Mouse (Mus musculus) heart, adult 18-20 months (tissue): ENCODE measurements at regions not wholly inside any gene's neighbourhood (a gene's known extent, or its start where the extent isn't known, plus 50 kb on each side); places are given as distances from the start of the nearest gene placed in this dataset.

ENCODE experiments used
- DNase-seq, 2 experiments: peaks; one replicate each; pipeline ENCODE4 v3.0.0; 2021 to 2022; ENCODE audit warnings: mixed read lengths in 1 of 2

- peak; percentile 43 to 67 for DNase-seq
Observed at GRCm38 (mm10) chr10:66935731-66936130, 160.2 kb upstream of the Jmjd1c start.

GRCm38 (mm10) chr10:66937116-66937515 is 158.8 kb upstream of the Jmjd1c start:
- peak in 1 of 2 experiments; percentile 61 for DNase-seq

GRCm38 (mm10) chr10:66940368-66940767 is 155.6 kb upstream of the Jmjd1c start:
- no peak for DNase-seq

- no peak for DNase-seq
Observed at GRCm38 (mm10) chr10:66940922-66941321, 155.0 kb upstream of the Jmjd1c start.

GRCm38 (mm10) chr10:66941974-66942373 is 154.0 kb upstream of the Jmjd1c start:
- DNase-seq: peak; percentile 67 to 71

- peak; percentile 60 to 75 for DNase-seq
Observed at GRCm38 (mm10) chr10:66943875-66944274, 152.1 kb upstream of the Jmjd1c start.

- DNase-seq: no peak
Observed at GRCm38 (mm10) chr10:66946161-66946560, 149.8 kb upstream of the Jmjd1c start.

GRCm38 (mm10) chr10:66948329-66948728 is 147.6 kb upstream of the Jmjd1c start:
- DNase-seq: no peak

GRCm38 (mm10) chr10:66950441-66950840 is 145.5 kb upstream of the Jmjd1c start:
- peak in 1 of 2 experiments; percentile 34 for DNase-seq

GRCm38 (mm10) chr10:66951231-66951822 is 144.6 kb upstream of the Jmjd1c start:
- no peak for DNase-seq

- DNase-seq: no peak
Observed at GRCm38 (mm10) chr10:66951935-66952334, 144.0 kb upstream of the Jmjd1c start.

GRCm38 (mm10) chr10:66953248-66953975 is 142.5 kb upstream of the Jmjd1c start:
- DNase-seq: peak; percentile 22 to 46

GRCm38 (mm10) chr10:66953976-66954505 is 141.9 kb upstream of the Jmjd1c start:
- DNase-seq: peak; percentile 61 to 66

- no peak for DNase-seq
Observed at GRCm38 (mm10) chr10:66955430-66955829, 140.5 kb upstream of the Jmjd1c start.

- DNase-seq: no peak
Observed at GRCm38 (mm10) chr10:66956619-66957018, 139.3 kb upstream of the Jmjd1c start.

- DNase-seq: no peak
Observed at GRCm38 (mm10) chr10:66957373-66957772, 138.6 kb upstream of the Jmjd1c start.
